Mouse (Mus musculus) spleen, postnatal 14 days (tissue): Measurements from ENCODE around the gene Eno2.

Source experiments
- DNase-seq, 2 experiments: peaks; one replicate each; pipeline ENCODE4 v3.0.0; 2021 to 2022; ENCODE audit warnings: low spot score in 2 of 2

The Eno2 gene

DNA sequence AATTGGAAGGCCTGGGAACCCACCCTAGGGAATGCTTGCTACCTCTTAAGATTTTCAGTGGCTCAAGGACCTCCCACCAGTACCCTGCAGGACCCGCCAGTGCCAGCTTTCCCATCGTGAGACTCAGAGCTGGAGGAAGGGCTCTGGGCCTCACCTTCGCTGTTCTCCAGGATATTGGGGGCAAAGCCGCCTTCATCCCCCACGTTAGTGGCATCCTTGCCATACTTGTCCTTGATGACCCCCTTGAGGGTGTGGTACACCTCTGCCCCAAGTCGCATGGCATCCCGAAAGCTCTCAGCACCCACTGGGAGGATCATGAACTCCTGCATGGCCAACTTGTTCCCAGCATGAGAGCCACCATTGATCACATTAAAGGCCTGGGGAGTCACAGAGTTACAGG is 3.5 kb downstream of the Eno2 start:
- no peak for DNase-seq

GRCm38 (mm10) chr6:124759259-124759658 is 10.2 kb downstream of the Eno2 start:
- peak; percentile 64 to 83 for DNase-seq

GRCm38 (mm10) chr6:124758849-124759232 is 10.6 kb downstream of the Eno2 start:
- no peak for DNase-seq

DNA sequence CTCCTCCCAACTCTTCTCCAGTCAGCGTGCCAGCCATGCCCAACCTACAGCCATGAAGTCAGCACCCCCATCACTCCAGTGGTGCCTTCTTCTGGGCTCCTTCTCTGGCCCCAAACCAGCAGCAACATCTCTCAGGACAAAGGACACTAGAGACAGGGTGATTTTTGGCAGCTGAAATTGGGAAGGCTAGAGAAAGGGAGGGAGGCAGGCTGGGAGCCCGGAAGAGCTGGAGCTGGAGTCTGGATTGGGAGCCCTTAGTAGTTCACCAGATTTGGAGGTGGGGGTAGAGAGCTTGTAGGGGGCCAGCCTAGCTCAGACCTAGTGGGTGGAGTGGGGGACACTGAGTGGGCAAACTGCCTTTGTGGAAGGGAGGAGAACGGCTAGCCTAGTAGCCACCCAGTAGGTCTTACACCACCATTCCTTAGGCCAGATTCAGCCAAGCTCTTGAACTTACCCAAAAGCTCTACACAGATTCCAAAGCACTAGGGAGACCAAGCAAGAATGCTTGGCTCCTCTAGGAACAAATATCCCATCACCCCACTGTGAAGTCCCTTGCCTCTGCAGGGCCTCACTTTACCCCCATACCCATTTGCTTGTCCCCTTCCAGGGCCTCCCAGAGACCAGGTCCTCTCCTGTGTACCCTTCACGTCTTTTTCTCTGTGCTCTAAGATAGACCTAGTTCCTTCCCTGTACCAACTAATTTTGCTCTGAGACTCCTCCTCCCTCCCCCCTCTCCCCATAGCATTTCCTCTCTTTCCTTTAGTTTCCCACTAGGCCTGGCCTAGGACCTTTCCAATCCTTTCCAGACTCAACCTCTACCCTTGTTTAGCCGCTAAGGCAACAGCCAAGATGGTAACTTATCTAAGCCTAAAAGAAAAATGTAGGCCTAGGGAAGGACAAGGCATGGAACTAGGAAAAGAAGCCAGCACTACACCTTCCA is 11.3 kb downstream of the Eno2 start:
- DNase-seq = no peak

GRCm38 (mm10) chr6:124757351-124757880 is 12.1 kb downstream of the Eno2 start:
- DNase-seq = no peak

- peak in 1 of 2 experiments; percentile 41 for DNase-seq
Measured at GRCm38 (mm10) chr6:124756652-124757350, 12.7 kb downstream of the Eno2 start.

GRCm38 (mm10) chr6:124755831-124756595 is 13.5 kb downstream of the Eno2 start, which contains the start of the genes Gm45234 and Atn1:
TSS of gene Gm45234 (minus strand) at chr6:124756021.
TSS of gene Atn1 (minus strand) at chr6:124756524.
- DNase-seq = no peak

GRCm38 (mm10) chr6:124755306-124755705 is 14.2 kb downstream of the Eno2 start:
- no peak for DNase-seq

- no peak for DNase-seq
Measured at GRCm38 (mm10) chr6:124753861-124754260, 15.6 kb downstream of the Eno2 start.

- no peak for DNase-seq
Measured at GRCm38 (mm10) chr6:124750405-124750804, 19.1 kb downstream of the Eno2 start.

DNA sequence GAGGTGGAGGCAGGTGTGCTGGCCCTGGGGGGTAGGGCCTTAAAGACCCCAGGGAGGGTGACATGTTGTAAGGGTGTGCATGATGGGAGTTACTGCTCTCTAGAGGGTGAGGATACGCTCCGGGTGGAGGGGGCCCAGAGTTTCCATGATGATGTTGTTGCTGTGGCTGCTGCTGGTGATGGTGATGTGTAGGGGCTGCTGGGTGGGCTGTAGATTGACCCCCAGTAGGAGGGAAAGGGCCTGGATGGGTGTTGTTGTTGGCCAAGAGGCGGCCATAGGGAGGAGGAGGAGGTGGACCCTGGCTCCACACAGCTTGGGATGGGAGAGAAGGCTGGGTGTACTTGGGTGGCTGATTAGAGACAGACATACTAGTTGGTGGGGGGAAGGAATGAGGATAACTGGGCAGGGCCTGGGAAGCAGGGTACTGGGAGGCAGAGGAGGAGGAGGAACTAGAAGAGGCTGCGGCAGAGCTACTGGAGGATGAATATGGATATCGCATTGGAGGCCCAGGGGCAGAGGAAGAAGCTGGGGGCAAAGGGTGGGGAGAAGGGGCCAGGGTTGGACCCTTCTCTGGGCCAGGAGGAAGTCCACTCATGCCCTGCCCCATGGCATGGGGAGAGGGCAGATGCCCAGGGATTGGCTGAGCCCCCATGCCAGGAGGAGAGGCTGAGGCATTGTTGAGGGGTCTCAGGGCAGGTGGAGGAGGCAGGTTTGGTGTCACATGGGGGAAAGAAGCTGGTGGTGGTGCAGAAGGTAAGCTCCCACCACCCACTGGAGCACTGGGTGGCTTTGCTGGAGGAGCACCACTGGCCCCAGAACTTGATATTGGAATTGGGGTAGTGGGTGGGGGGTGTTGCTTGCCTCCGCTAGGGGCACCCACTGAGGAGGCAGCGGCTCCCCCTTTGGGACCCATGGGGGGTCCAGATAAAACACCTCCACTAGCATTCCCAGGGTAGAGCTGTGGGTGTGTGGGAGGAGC is 22.5 kb downstream of the Eno2 start:
- DNase-seq = no peak

DNA sequence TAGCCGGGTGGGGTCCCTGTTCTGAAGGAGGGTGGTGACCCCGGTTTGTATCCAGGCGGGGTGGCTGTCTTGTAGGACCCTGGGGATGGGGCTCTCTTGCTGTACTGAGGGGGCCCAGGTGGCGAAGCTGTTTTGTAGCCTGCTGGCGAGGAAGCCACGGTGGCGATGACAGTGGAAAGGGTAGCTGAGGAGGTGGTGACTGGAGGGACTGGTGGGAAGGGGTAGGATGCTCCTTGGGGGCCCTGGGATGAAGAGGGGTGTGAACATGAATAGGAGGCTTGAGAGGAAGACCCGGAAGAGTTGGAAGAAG is 23.2 kb downstream of the Eno2 start:
- DNase-seq = no peak

GRCm38 (mm10) chr6:124745490-124746295 is 23.8 kb downstream of the Eno2 start:
- DNase-seq = peak; percentile 86 to 94

- no peak for DNase-seq
Measured at GRCm38 (mm10) chr6:124744755-124745321, 24.6 kb downstream of the Eno2 start.

GRCm38 (mm10) chr6:124743647-124744046 is 25.8 kb downstream of the Eno2 start:
- no peak for DNase-seq

DNA sequence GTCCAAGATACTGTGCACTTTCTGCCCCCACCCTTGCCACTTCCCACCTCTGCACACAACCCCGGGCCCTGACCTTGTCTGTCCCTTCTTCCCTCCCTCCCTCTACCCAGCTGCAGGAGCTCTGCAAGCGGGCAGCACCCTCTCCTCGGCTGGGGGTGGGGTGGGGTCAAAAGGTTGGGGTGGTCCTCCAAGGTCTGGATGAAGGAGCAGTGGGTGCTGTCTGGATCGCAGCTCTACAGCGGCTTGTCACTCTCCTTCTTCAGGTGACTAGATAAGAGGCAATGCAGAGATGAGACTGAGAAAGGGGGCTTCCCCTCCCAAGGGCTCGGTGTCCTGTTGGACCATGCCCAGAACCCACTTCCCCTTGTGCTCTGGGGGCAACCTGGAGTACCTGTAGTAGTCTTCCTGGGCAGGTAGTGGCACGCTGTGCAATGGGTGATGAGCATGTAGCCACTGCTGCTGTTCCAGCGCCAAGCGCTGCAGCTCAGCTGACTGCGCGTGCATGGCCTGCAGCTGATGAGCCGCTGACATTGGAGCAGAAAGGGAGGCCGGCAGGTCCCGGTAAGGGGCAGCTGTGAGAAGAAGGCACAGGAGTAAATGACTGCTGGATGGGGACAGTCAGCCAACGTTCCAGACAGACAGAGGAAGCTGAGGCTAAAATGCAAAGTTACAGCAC is 26.5 kb downstream of the Eno2 start:
- no peak for DNase-seq

DNA sequence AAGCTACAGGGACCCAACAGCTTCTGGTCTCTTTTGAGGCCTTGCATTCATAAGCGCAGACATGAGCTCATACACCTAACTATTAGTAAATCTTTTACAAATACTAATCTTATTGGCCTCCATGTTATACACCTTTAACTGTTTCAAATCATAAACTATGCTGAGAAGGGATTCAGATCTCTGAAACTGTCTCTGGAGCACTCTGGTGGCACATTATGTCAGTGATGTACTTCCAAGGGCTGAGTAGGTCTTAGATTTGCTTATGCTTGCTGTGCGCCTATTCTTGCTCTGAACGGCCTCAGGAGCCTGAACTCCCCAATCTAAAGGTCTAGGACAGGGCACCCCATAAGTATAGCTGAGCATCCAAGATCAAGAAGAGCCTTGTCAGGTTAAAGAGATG is 27.6 kb downstream of the Eno2 start:
- DNase-seq = no peak

GRCm38 (mm10) chr6:124740888-124741761 is 28.3 kb downstream of the Eno2 start, which contains the start of gene Grcc10:
TSS of gene Grcc10 (minus strand) at chr6:124741374.
- DNase-seq = peak; percentile 70 to 80
